Mouse (Mus musculus) forebrain, postnatal 0 days (tissue): ENCODE results near the gene Lhfpl1. TPM values are rescaled to one million over a fixed set of nuclear protein-coding genes. Genes with fewer than 3 reads are reported as not detected.
"Not testable (repeated sequence)": the region's sequence is repeated elsewhere in the genome, so short reads cannot be mapped to it uniquely, and the experiment has no call there.

ENCODE experiments used
- ATAC-seq: fragments of 200-750 bp; cut with Nextera tagmentation; 2 replicates; pipeline ENCODE4 v1.8.0; 2017; ENCODE audit warnings: mild to moderate bottlenecking, moderate library complexity
- DNase-seq: peaks from one replicate; pipeline ENCODE4 v3.0.0-alpha.2; 2015
- H3K27ac ChIP-seq: fragments of 300-500 bp; sonication (generic); 2 replicates; pipeline ENCODE4 v1.5.1; 2014; ENCODE audit warnings: low read depth, mild to moderate bottlenecking, antibody characterized with exemption, low read length, moderate library complexity, mixed read lengths
- H3K27me3 ChIP-seq: fragments of 300-500 bp; sonication (generic); 2 replicates; pipeline ENCODE4 v1.6.1; 2014; ENCODE audit warnings: mild to moderate bottlenecking, low read length, mixed read lengths; ENCODE audit not compliant: insufficient read depth
- H3K36me3 ChIP-seq: fragments of 300-500 bp; sonication (generic); 2 replicates; pipeline ENCODE4 v1.6.1; 2014; ENCODE audit warnings: mild to moderate bottlenecking, moderate library complexity; ENCODE audit not compliant: insufficient read depth
- H3K4me1 ChIP-seq: fragments of 300-500 bp; sonication (generic); 2 replicates; pipeline ENCODE4 v1.6.1; 2014; ENCODE audit warnings: antibody characterized with exemption; ENCODE audit not compliant: insufficient read depth
- H3K4me2 ChIP-seq: fragments of 300-500 bp; sonication (generic); 2 replicates; pipeline ENCODE4 v1.6.1; 2014; ENCODE audit warnings: low read depth, mild to moderate bottlenecking, moderate library complexity
- H3K4me3 ChIP-seq: fragments of 300-500 bp; sonication (generic); 2 replicates; pipeline ENCODE4 v1.5.1; 2014; ENCODE audit warnings: low read depth, low read length, mixed read lengths
- H3K9ac ChIP-seq: fragments of 300-500 bp; sonication (generic); 2 replicates; pipeline ENCODE4 v1.6.1; 2014; ENCODE audit warnings: mild to moderate bottlenecking
- H3K9me3 ChIP-seq: fragments of 300-500 bp; sonication (generic); 2 replicates; pipeline ENCODE4 v1.6.1; 2016; ENCODE audit warnings: low read length
- CTCF ChIP-seq: sonication (generic); IDR thresholded peaks from 2 replicates; pipeline ENCODE4 v1.5.1; 2016; ENCODE audit warnings: antibody characterized with exemption, control low read depth, low read depth
- WGBS: fragments of 180-500 bp; shearing (Covaris S2); extraction: QIAGEN DNeasy Blood & Tissue Kit; methylation state at CpG from one replicate; pipeline ENCODE4 v1.1.7; 2014; 5-methylcytosine and 5-hydroxymethylcytosine counted together
- polyA plus RNA-seq: library from polyadenylated mRNA; unstranded; fragments of >200 nt; fragmentation: Nextera tagmentation; extraction: Ambion mirVana; gene quantifications from 2 replicates; pipeline ENCODE4 v1.2.1, GENCODE M21; 2015
- total RNA-seq: library from RNA; depleted of rRNA; stranded (reverse); fragments of >200 nt; gene quantifications from 2 replicates; pipeline ENCODE4 v1.2.3, GENCODE M21; 2014; rRNA removed

Gene Lhfpl1
- total RNA-seq, result not detected in 2 replicates
- 0.27 and 0.57 TPM in 2 replicates for polyA plus RNA-seq

- no peaks in the 10 kb centered on the region for H3K36me3 ChIP-seq
- DNase-seq (no peak), ATAC-seq (no peak)
- no peaks in the 10 kb centered on the region for H3K4me1 ChIP-seq
- H3K9me3 ChIP-seq, result no peaks in the 10 kb centered on the region
- H3K27me3 ChIP-seq, result no peaks in the 10 kb centered on the region
- TF ChIP-seq CTCF, result no peak
- no peak within 1 kb of the TSS for H3K4me2 ChIP-seq
- 46% methylated on average over 7 of the region's 7 CpGs for WGBS
- no peak within 1 kb of the TSS for H3K27ac ChIP-seq
- no peak within 1 kb of the TSS for H3K9ac ChIP-seq
- no peak within 1 kb of the TSS for H3K4me3 ChIP-seq
These were observed at the start of gene Lhfpl1 for GRCm38 (mm10) chrX:145348377-145349203. Gene Lhfpl1 (minus strand): TSS chrX:145349089.

GRCm38 (mm10) chrX:145371839-145372238 lies 22.9 kb upstream of the Lhfpl1 start:
- ATAC-seq, result no peak

GRCm38 (mm10) chrX:145362527-145362926 lies 13.6 kb upstream of the Lhfpl1 start:
- H3K9ac ChIP-seq, result no peak overlapping the region
- WGBS, result 86% methylated on average over 4 of the region's 4 CpGs
- no peak overlapping the region for H3K4me3 ChIP-seq
- H3K36me3 ChIP-seq, result no peaks in the 10 kb centered on the region
- no peak for DNase-seq
- ATAC-seq, result no peak
- H3K4me1 ChIP-seq, result no peaks in the 10 kb centered on the region
- TF ChIP-seq CTCF, result no peak
- no peak overlapping the region for H3K4me2 ChIP-seq
- H3K27ac ChIP-seq, result no peak overlapping the region
- no peaks in the 10 kb centered on the region for H3K27me3 ChIP-seq
- no peaks in the 10 kb centered on the region for H3K9me3 ChIP-seq

More at GRCm38 (mm10) chrX:145371839-145372238, 22.9 kb upstream of the Lhfpl1 start:
- Histone ChIP-seq H3K9ac (no peak overlapping the region), H3K9me3 (no peaks in the 10 kb centered on the region), H3K27ac (no peak overlapping the region), H3K4me2 (no peak overlapping the region), H3K27me3 (no peaks in the 10 kb centered on the region), H3K4me3 (no peak overlapping the region), H3K4me1 (no peaks in the 10 kb centered on the region), H3K36me3 (no peaks in the 10 kb centered on the region)
- no peak for DNase-seq
- TF ChIP-seq CTCF, result no peak
- 74% methylated on average over 5 of the region's 5 CpGs for WGBS

GRCm38 (mm10) chrX:145342402-145342801 lies 6.5 kb downstream of the Lhfpl1 start:
- no peaks in the 10 kb centered on the region for H3K36me3 ChIP-seq
- H3K27ac ChIP-seq, result no peak overlapping the region
- no peak overlapping the region for H3K9ac ChIP-seq
- H3K4me1 ChIP-seq, result no peaks in the 10 kb centered on the region
- no peak overlapping the region for H3K4me3 ChIP-seq
- no peaks in the 10 kb centered on the region for H3K27me3 ChIP-seq
- ATAC-seq, result no peak
- no peak overlapping the region for H3K4me2 ChIP-seq
- no peaks in the 10 kb centered on the region for H3K9me3 ChIP-seq
- no peak for TF ChIP-seq CTCF
- 82% methylated on average over 2 of the region's 2 CpGs for WGBS
- DNase-seq, result no peak

GRCm38 (mm10) chrX:145336141-145336540 lies 12.7 kb downstream of the Lhfpl1 start:
- Histone ChIP-seq H3K4me3 (no peak overlapping the region), H3K4me1 (no peaks in the 10 kb centered on the region), H3K9me3 (no peaks in the 10 kb centered on the region), H3K27ac (no peak overlapping the region), H3K4me2 (no peak overlapping the region), H3K9ac (no peak overlapping the region), H3K36me3 (no peaks in the 10 kb centered on the region), H3K27me3 (no peaks in the 10 kb centered on the region)
- ATAC-seq (no peak), DNase-seq (no peak)
- WGBS, result 50% methylated on average over 1 of the region's 1 CpGs
- no peak for TF ChIP-seq CTCF

GRCm38 (mm10) chrX:145308555-145308954 lies 40.3 kb downstream of the Lhfpl1 start:
- no peaks in the 10 kb centered on the region for H3K36me3 ChIP-seq
- H3K9ac ChIP-seq, result no peak overlapping the region
- DNase-seq, result no peak
- H3K9me3 ChIP-seq, result no peaks in the 10 kb centered on the region
- WGBS, result 59% methylated on average over 1 of the region's 1 CpGs
- H3K4me1 ChIP-seq, result no peaks in the 10 kb centered on the region
- no peak overlapping the region for H3K4me3 ChIP-seq
- ATAC-seq, result no peak
- H3K27ac ChIP-seq, result no peak overlapping the region
- H3K27me3 ChIP-seq, result no peaks in the 10 kb centered on the region
- H3K4me2 ChIP-seq, result no peak overlapping the region
- peak; percentile 49 for TF ChIP-seq CTCF

GRCm38 (mm10) chrX:145307174-145307573 lies 41.7 kb downstream of the Lhfpl1 start:
- Histone ChIP-seq H3K27ac (no peak overlapping the region), H3K9ac (no peak overlapping the region), H3K36me3 (no peaks in the 10 kb centered on the region), H3K4me3 (no peak overlapping the region), H3K27me3 (no peaks in the 10 kb centered on the region), H3K4me2 (no peak overlapping the region), H3K9me3 (no peaks in the 10 kb centered on the region), H3K4me1 (no peaks in the 10 kb centered on the region)
- ATAC-seq (peak; percentile 51; the same call in 1 of the 2 replicates), DNase-seq (peak; percentile 73)
- WGBS, result 0% methylated on average over 2 of the region's 2 CpGs
- TF ChIP-seq CTCF, result peak; percentile 76

- H3K4me2 ChIP-seq, H3K9ac ChIP-seq, H3K36me3 ChIP-seq, H3K4me3 ChIP-seq, DNase-seq, H3K9me3 ChIP-seq, H3K27ac ChIP-seq, ATAC-seq, H3K27me3 ChIP-seq, H3K4me1 ChIP-seq: not testable (repeated sequence)
These were observed 48.7 kb downstream of the Lhfpl1 start for GRCm38 (mm10) chrX:145300232-145300631.
